Mouse (Mus musculus) right cerebral cortex, postnatal 14 days (tissue): ENCODE data around the gene Ugt2b35.
"Not testable (repeated sequence)": the region's sequence is repeated elsewhere in the genome, so short reads cannot be mapped to it uniquely, and the experiment has no call there.

Experiments used
- DNase-seq: peaks from one replicate; pipeline ENCODE4 v3.0.0; 2022

Ugt2b35 gene

GRCm38 (mm10) chr5:87000395-87001073 lies at the start of gene Ugt2b35:
Ugt2b35 (plus strand) TSS chr5:87000860.
- DNase-seq, result no peak

GRCm38 (mm10) chr5:86960504-86960903 lies 40.2 kb upstream of the Ugt2b35 start:
- DNase-seq, result no peak

GRCm38 (mm10) chr5:86961587-86962358 lies 38.9 kb upstream of the Ugt2b35 start:
- DNase-seq, result no peak

- not testable (repeated sequence) for DNase-seq
These were observed 37.8 kb upstream of the Ugt2b35 start for GRCm38 (mm10) chr5:86962849-86963248.

- not testable (repeated sequence) for DNase-seq
These were observed 33.4 kb upstream of the Ugt2b35 start for GRCm38 (mm10) chr5:86967271-86967670.

GRCm38 (mm10) chr5:87004735-87005134 lies 4.1 kb downstream of the Ugt2b35 start:
- DNase-seq, result no peak

- no peak for DNase-seq
These were observed 14.8 kb downstream of the Ugt2b35 start for GRCm38 (mm10) chr5:87015477-87015876.

- DNase-seq, result no peak
These were observed 26.7 kb downstream of the Ugt2b35 start for GRCm38 (mm10) chr5:87027359-87027758.

- DNase-seq, result no peak
These were observed 30.0 kb downstream of the Ugt2b35 start for GRCm38 (mm10) chr5:87030624-87031023.
